12 mouse cellular contexts compared by ENCODE assay signal in the genomic region with DNA sequence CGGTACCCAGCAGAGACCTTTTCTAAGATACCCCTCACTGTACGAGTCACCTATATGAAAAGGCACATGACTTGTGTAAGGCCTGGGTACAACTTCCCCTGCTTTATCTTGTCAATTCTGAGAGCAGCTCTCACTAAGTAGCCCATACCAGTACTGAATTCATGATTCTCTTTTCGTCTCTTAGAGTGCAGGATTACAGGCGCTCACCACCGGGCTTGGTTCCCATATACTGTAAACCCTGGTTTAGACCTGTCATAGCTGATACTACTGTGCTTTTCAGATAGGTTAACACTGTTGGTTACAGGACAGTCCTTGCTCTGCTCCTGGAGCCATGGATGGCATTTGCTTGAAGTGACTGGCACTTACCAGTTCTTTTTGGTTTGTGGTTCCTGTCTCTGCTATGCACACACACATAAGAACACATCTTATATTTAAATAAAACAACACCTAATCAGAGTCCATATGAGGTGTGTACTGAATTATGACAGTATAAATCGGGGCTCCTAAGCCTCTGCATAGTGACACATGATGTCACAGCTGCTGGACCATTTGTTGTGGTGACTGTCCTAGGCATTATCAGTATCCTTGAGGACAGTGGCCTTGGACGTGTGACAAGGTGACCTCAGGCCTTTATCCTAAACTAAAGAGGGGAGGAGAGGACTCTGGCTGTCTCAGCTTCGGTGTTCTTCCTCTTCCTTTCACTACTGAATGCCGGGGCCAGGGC. TPM values are rescaled to one million over a fixed set of nuclear protein-coding genes. Genes with fewer than 3 reads are reported as not detected.
DNase-seq lines count a peak whose midpoint lies in the region; ATAC-seq and TF ChIP-seq lines count a peak whose summit lies in the region.
"Had no signal": no experiment of that assay in that cellular context is flagged by ENCODE, and none has a peak within 500 bp of the region (broad histone marks: within the 10 kb centered on the region; RNA-seq: fewer than 3 reads in every experiment).

No protein-coding gene starts in this region.

- no peak overlapping the region for H3K27ac ChIP-seq in lung, embryonic 15.5 days
- peak overlapping the region; percentile 9; the same call in 1 of the 2 replicates for H3K27ac ChIP-seq in liver, embryonic 11.5 days (ENCODE audit: low read depth, low read length)

- TF ChIP-seq CTCF in lung, adult 2 months (IDR thresholded peaks at IDR 0.05; ENCODE audit: insufficient read depth, low read length), result no peak

- H3K27me3 ChIP-seq in lung, embryonic 15.5 days, result no peaks in the 10 kb centered on the region
- no peaks in the 10 kb centered on the region for H3K27me3 ChIP-seq in liver, embryonic 11.5 days (replicated peaks; ENCODE audit: control insufficient read depth, insufficient read depth, low read length)

- H3K4me2 ChIP-seq in lung, embryonic 15.5 days, result no peak overlapping the region
- H3K4me2 ChIP-seq in liver, embryonic 11.5 days, result peak overlapping the region; percentile 28
- H3K4me2 ChIP-seq: heart, embryonic 11.5 days had no signal

- H3K36me3 ChIP-seq in lung, embryonic 15.5 days, result peaks cover 35% of the 10 kb centered on the region
- peaks cover 17% of the 10 kb centered on the region for H3K36me3 ChIP-seq in liver, embryonic 11.5 days (ENCODE audit: control insufficient read depth, insufficient read depth, low read length)

- ATAC-seq in lung, embryonic 15.5 days (ENCODE audit: borderline replicate concordance, extremely low read depth, low FRiP score, low TSS enrichment), result 0 out of 2 replicates have a peak, but pooled peaks have one; percentile 59
- peak; percentile 53 for ATAC-seq in liver, embryonic 11.5 days (replicated peaks; ENCODE audit: low FRiP score)

- no peak overlapping the region for H3K4me3 ChIP-seq in lung, embryonic 15.5 days
- no peak overlapping the region for H3K4me3 ChIP-seq in lung, adult 2 months (replicated peaks; ENCODE audit: extremely low read depth, low read depth, low read length)
- H3K4me3 ChIP-seq in liver, embryonic 11.5 days (ENCODE audit: low read depth, low read length), result no peak overlapping the region

- no peaks in the 10 kb centered on the region for H3K9me3 ChIP-seq in lung, embryonic 15.5 days
- no peaks in the 10 kb centered on the region for H3K9me3 ChIP-seq in liver, embryonic 11.5 days (ENCODE audit: control insufficient read depth, low read length)

- TF ChIP-seq POLR2A in lung, adult 2 months (IDR thresholded peaks at IDR 0.05; ENCODE audit: borderline replicate concordance, extremely low read depth, low read depth, low read length), result no peak

- DNase-seq in lung, adult 2 months, result no peak
- DNase-seq in adrenal gland, adult 8-10 months, result peak; percentile 39
- no peak for DNase-seq in liver, embryonic 11.5 days (ENCODE audit: low spot score)
- peak; percentile 15 for DNase-seq in naive thymus-derived CD4-positive, alpha-beta T cell, adult 2 months (ENCODE audit: low read depth)
- no peak for DNase-seq in cerebellum, adult 18-20 months
- DNase-seq in urinary bladder, postnatal 25 days (ENCODE audit: low spot score), result no peak
- DNase-seq: cerebellum, postnatal 14 days; gastrocnemius, postnatal 14 days; kidney, adult 9 months; kidney, postnatal 4 days had no signal

- WGBS in lung, embryonic 15.5 days, result 66% methylated on average over 9 of the region's 9 CpGs
- WGBS in lung, adult 2 months, result 70% methylated on average over 9 of the region's 9 CpGs
- WGBS in liver, embryonic 11.5 days, result 54% methylated on average over 9 of the region's 9 CpGs

- H3K9ac ChIP-seq in lung, embryonic 15.5 days, result no peak overlapping the region
- H3K9ac ChIP-seq in liver, embryonic 11.5 days (ENCODE audit: low read depth, low read length), result no peak overlapping the region

- H3K4me1 ChIP-seq in lung, embryonic 15.5 days, result peaks cover 3% of the 10 kb centered on the region; the same call in 1 of the 2 replicates
- H3K4me1 ChIP-seq in lung, adult 2 months (ENCODE audit: control insufficient read depth, insufficient read depth, low read length), result no peaks in the 10 kb centered on the region
- H3K4me1 ChIP-seq in liver, embryonic 11.5 days (replicated peaks; ENCODE audit: control insufficient read depth, insufficient read depth, low read length), result peaks cover 20% of the 10 kb centered on the region

RNA-seq across cellular contexts. Expression of a gene that starts 9.4 kb away (rescaled TPM):
- polyA plus RNA-seq in lung, embryonic 15.5 days (2015; fragmentation: Nextera tagmentation; extraction: Ambion mirVana), result 41.1 and 41.9 TPM in 2 replicates
- 9.4 and 11.5 TPM in 2 replicates for polyA plus RNA-seq in lung, adult 2 months (2012; rRNA removed)
- total RNA-seq in adrenal gland, adult 8-10 months (2022), result 10 to 100 TPM; 14.6 to 27.4 (median 20.5) TPM
- 54.4 and 60.3 TPM in 2 replicates for polyA plus RNA-seq in liver, embryonic 11.5 days (2014; fragmentation: Nextera tagmentation; extraction: Ambion mirVana)

RNA-seq across cellular contexts. Expression of a gene that starts 54.0 kb away (rescaled TPM):
- 39.8 and 40.4 TPM in 2 replicates for polyA plus RNA-seq in lung, embryonic 15.5 days (2015; fragmentation: Nextera tagmentation; extraction: Ambion mirVana)
- 12.1 and 18.5 TPM in 2 replicates for polyA plus RNA-seq in lung, adult 2 months (2012; rRNA removed)
- total RNA-seq in adrenal gland, adult 8-10 months (2022), result 10 to 100 TPM; 10.2 to 17.7 (median 14.7) TPM
- 25.6 and 25.9 TPM in 2 replicates for polyA plus RNA-seq in liver, embryonic 11.5 days (2014; fragmentation: Nextera tagmentation; extraction: Ambion mirVana)

Comparison
In these comparisons a context has a peak if more than half of its experiments do, and no peak if none do; other contexts are left out.
1. DNase-seq: peak in adrenal gland, adult 8-10 months (single experiment) and naive thymus-derived CD4-positive, alpha-beta T cell, adult 2 months (single experiment); none in lung, adult 2 months (single experiment), liver, embryonic 11.5 days (single experiment), cerebellum, adult 18-20 months (0 of 2) and urinary bladder, postnatal 25 days (single experiment).